Mouse (Mus musculus): Measurements from ENCODE around the gene Pramef25. TPM values are rescaled to one million over a fixed set of nuclear protein-coding genes. Genes with fewer than 3 reads are reported as not detected.
A peak's percentile ranks its signal among the peaks of the same experiment; 100 is the strongest.
"Not testable (repeated sequence)": the region's sequence is repeated elsewhere in the genome, so short reads cannot be mapped to it uniquely, and the experiment has no call there.

The Pramef25 gene
- not detected for total RNA-seq (2021)
- long read RNA-seq: 0 reads

DNA sequence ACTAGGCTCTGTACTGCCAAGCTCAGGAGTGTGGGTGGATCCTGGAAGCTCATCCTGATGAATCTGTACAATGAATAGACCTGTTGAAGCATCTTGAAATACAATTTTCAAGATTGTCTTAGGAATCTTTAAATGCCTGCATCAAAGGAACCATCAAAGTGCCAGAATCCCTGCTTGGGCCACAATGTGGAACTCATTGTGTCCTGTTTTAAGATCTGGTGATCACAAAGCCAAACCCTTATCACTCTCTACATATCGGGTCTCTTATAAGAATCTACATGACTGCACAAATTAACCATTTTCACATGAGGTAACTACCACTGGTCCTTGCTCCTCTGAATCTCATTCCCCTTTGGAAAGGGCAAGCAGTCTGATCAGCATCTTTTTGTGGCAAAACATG is at the start of gene Pramef25:
TSS of gene Pramef25 (minus strand) at position 101 of the 400 bp plus-strand sequence.
- DNase-seq (ENCODE audit: low spot score in 2 of 2): not testable (repeated sequence)

- not testable (repeated sequence) for DNase-seq (ENCODE audit: low spot score in 2 of 2)
Measured at GRCm38 (mm10) chr4:143994269-143994668, 43.5 kb upstream of the Pramef25 start, which contains the start of gene Pramef17. TSS of gene Pramef17 (minus strand) at chr4:143994369.

GRCm38 (mm10) chr4:143988126-143988525 is 37.3 kb upstream of the Pramef25 start:
- DNase-seq (ENCODE audit: low spot score in 2 of 2): peak; percentile 58 to 61

DNA sequence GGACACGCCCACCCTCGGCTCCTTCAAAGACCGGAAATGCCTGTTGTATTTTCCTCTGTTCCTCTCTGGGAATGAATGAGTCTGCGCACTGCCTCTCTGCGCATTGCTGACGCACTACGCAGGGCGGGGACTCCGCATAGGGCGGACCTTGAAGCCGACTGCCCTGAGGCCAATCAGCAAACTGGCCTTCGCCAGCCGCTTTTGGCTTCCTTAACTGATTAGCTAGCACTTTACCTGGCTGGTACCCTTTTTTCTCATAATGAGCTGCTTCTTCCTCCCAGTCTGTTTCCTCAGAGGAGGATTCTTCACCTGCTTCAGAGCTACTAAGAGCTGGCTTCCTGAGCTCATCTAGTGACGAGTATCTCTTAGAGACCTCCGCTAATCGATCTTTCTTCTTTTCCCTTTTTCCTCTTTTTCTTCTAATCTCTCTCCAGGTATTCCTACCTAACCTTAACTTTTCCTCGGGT is 36.7 kb upstream of the Pramef25 start:
- peak; percentile 56 to 65 for DNase-seq (ENCODE audit: low spot score in 2 of 2)

GRCm38 (mm10) chr4:143985733-143986132 is 34.9 kb upstream of the Pramef25 start:
- peak; percentile 29 to 53 for DNase-seq (ENCODE audit: low spot score in 2 of 2)

- peak; percentile 13 to 17 for DNase-seq (ENCODE audit: low spot score in 2 of 2)
Measured at GRCm38 (mm10) chr4:143985165-143985564, 34.3 kb upstream of the Pramef25 start.

DNA sequence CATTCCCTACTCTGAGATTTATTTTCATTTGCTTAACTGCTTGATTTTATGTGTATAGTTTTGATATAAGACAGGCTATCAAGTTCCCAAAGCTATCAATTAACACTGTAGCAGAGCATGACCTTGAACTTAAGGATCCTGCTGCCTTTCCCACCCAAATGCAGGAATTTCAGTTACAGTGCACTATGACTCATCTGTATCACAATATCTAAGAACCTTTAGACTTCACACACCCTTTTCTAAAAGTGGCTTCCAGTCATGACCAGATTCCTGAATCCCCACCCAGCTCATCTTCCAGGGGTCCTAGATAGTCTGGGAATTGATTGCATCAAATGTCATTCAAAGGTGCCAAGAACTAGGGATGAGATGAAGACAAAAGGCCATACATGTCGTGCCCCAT is 32.6 kb upstream of the Pramef25 start:
- DNase-seq (ENCODE audit: low spot score in 2 of 2): not testable (repeated sequence)

- not testable (repeated sequence) for DNase-seq (ENCODE audit: low spot score in 2 of 2)
Measured at GRCm38 (mm10) chr4:143966850-143967249, 16.0 kb upstream of the Pramef25 start, which contains the start of gene Gm13101. TSS of gene Gm13101 (minus strand) at chr4:143966950.

DNA sequence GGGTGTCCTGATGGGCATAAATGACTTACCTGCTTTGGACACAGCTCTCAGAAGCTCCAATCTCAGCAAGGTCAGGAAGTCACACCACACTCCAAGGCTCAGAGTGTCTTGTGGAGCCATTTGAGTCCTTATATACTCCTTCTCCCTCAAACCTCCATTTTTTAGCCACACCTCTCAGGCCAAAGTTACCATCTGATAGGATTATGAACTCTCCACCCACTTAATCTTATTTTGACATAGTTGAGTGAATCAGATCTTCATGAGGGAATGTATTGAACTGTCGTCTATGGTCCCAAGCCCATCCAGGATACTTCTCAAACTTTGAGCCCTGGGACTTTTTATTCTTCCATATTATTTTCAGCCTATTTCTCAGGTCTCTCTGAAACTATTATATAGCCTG is 50.5 kb downstream of the Pramef25 start, which contains the start of gene Pramef6:
TSS of gene Pramef6 (minus strand) at position 101 of the 400 bp plus-strand sequence.
- DNase-seq (ENCODE audit: low spot score in 2 of 2): not testable (repeated sequence)

Other genes starting within 250 kb of the Pramef25 start
- not detected for gene Gm13089, start 248.3 kb downstream of the Pramef25 start, total RNA-seq (2021)
- gene Gm13078, start 231.6 kb downstream of the Pramef25 start, total RNA-seq (2021): not detected
- not detected for gene Gm13023, start 161.7 kb downstream of the Pramef25 start, total RNA-seq (2021)
- gene Gm13084, start 134.9 kb downstream of the Pramef25 start, total RNA-seq (2021): not detected
- gene Gm13103, start 104.5 kb downstream of the Pramef25 start, total RNA-seq (2021): not detected
- not detected for gene Pramef6, start 50.6 kb downstream of the Pramef25 start, total RNA-seq (2021)
- gene Gm13101, start 15.9 kb upstream of the Pramef25 start, total RNA-seq (2021): not detected
- not detected for gene Pramef17, start 43.4 kb upstream of the Pramef25 start, total RNA-seq (2021)
- not detected for gene Pramel4, start 108.1 kb upstream of the Pramef25 start, total RNA-seq (2021)
- not detected for gene Gm13102, start 155.5 kb upstream of the Pramef25 start, total RNA-seq (2021)
- gene Oog3, start 211.6 kb upstream of the Pramef25 start, total RNA-seq (2021): not detected
- not detected for gene Oog2, start 239.7 kb upstream of the Pramef25 start, total RNA-seq (2021)

Measured in layer of hippocampus, adult 18-20 months (tissue).